Mouse (Mus musculus) olfactory bulb, adult 2 months (tissue): ENCODE data around the gene Ccdc85b.

Source experiments
- CTCF ChIP-seq: fragments of 200-500 bp; IDR thresholded peaks from 2 replicates; pipeline ENCODE4 v1.5.1; 2012; ENCODE audit warnings: low read depth, mild to moderate bottlenecking, low read length, moderate library complexity; ENCODE audit not compliant: insufficient read depth
- POLR2A ChIP-seq: fragments of 200-500 bp; IDR thresholded peaks from 2 replicates; pipeline ENCODE4 v1.6.1; 2012; ENCODE audit warnings: mild to moderate bottlenecking, low read depth, low read length, moderate library complexity; ENCODE audit not compliant: insufficient read depth

- TF ChIP-seq POLR2A: no peak
- TF ChIP-seq CTCF: no peak
Measured at GRCm38 (mm10) chr19:5480016-5480415, 22.3 kb upstream of the Ccdc85b start.
